Mouse (Mus musculus): Measurements from ENCODE around the gene Cdkal1.

The Cdkal1 gene

GRCm38 (mm10) chr13:29855281-29856031 is at the start of gene Cdkal1:
Gene Cdkal1 (minus strand): TSS chr13:29855674.
- DNase-seq, result peak; percentile 84

GRCm38 (mm10) chr13:29903341-29903740 is 47.9 kb upstream of the Cdkal1 start:
- no peak for DNase-seq

GRCm38 (mm10) chr13:29902676-29903075 is 47.2 kb upstream of the Cdkal1 start:
- no peak for DNase-seq

- DNase-seq, result no peak
Observed at GRCm38 (mm10) chr13:29901641-29902040, 46.2 kb upstream of the Cdkal1 start.

- DNase-seq, result no peak
Observed at GRCm38 (mm10) chr13:29866780-29867179, 11.3 kb upstream of the Cdkal1 start.

GRCm38 (mm10) chr13:29864331-29864730 is 8.9 kb upstream of the Cdkal1 start:
- DNase-seq, result no peak

- DNase-seq, result no peak
Observed at GRCm38 (mm10) chr13:29860087-29860486, 4.6 kb upstream of the Cdkal1 start.

- DNase-seq, result peak; percentile 27
Observed at GRCm38 (mm10) chr13:29857436-29857835, 2.0 kb upstream of the Cdkal1 start.

- DNase-seq, result no peak
Observed at GRCm38 (mm10) chr13:29854876-29855275, 598 bp downstream of the Cdkal1 start.

GRCm38 (mm10) chr13:29838409-29839047 is 16.9 kb downstream of the Cdkal1 start:
- no peak for DNase-seq

- DNase-seq, result peak; percentile 56
Observed at GRCm38 (mm10) chr13:29835170-29835569, 20.3 kb downstream of the Cdkal1 start.

GRCm38 (mm10) chr13:29833751-29834150 is 21.7 kb downstream of the Cdkal1 start:
- no peak for DNase-seq

- DNase-seq, result no peak
Observed at GRCm38 (mm10) chr13:29831126-29831525, 24.3 kb downstream of the Cdkal1 start.

GRCm38 (mm10) chr13:29828032-29828431 is 27.4 kb downstream of the Cdkal1 start:
- DNase-seq, result no peak

- DNase-seq, result no peak
Observed at GRCm38 (mm10) chr13:29826469-29826868, 29.0 kb downstream of the Cdkal1 start.

GRCm38 (mm10) chr13:29826041-29826440 is 29.4 kb downstream of the Cdkal1 start:
- no peak for DNase-seq

- DNase-seq, result no peak
Observed at GRCm38 (mm10) chr13:29824797-29825196, 30.7 kb downstream of the Cdkal1 start.

GRCm38 (mm10) chr13:29824326-29824725 is 31.1 kb downstream of the Cdkal1 start:
- DNase-seq, result no peak

GRCm38 (mm10) chr13:29823906-29824305 is 31.6 kb downstream of the Cdkal1 start:
- DNase-seq, result peak; percentile 45

GRCm38 (mm10) chr13:29823487-29823886 is 32.0 kb downstream of the Cdkal1 start:
- DNase-seq, result no peak

GRCm38 (mm10) chr13:29819910-29820583 is 35.4 kb downstream of the Cdkal1 start:
- no peak for DNase-seq

GRCm38 (mm10) chr13:29819147-29819546 is 36.3 kb downstream of the Cdkal1 start:
- DNase-seq, result no peak

GRCm38 (mm10) chr13:29818314-29818713 is 37.2 kb downstream of the Cdkal1 start:
- DNase-seq, result no peak

- no peak for DNase-seq
Observed at GRCm38 (mm10) chr13:29810780-29811179, 44.7 kb downstream of the Cdkal1 start.
